28 mouse cellular contexts compared by ENCODE assay signal in genomic region chrX:12583261-12583660, GRCm38 (mm10). TPM values are rescaled to one million over a fixed set of nuclear protein-coding genes. Genes with fewer than 3 reads are reported as not detected.
DNase-seq lines count a peak whose midpoint lies in the region; ATAC-seq and TF ChIP-seq lines count a peak whose summit lies in the region.
"Had no signal": no experiment of that assay in that cellular context is flagged by ENCODE, and none has a peak within 500 bp of the region (broad histone marks: within the 10 kb centered on the region; RNA-seq: fewer than 3 reads in every experiment).

No protein-coding gene starts in this region.

- WGBS in thymus, adult 2 months = 59% methylated on average over 5 of the region's 5 CpGs
- 92% methylated on average over 5 of the region's 5 CpGs for WGBS in neural tube, embryonic 15.5 days

- H3K9me3 ChIP-seq in neural tube, embryonic 15.5 days (replicated peaks) = no peaks in the 10 kb centered on the region
- H3K9me3 ChIP-seq: embryonic facial prominence, embryonic 13.5 days; embryonic facial prominence, embryonic 15.5 days; forebrain, embryonic 10.5 days; forebrain, embryonic 12.5 days; G1E had no signal

- H3K4me1 ChIP-seq in thymus, adult 2 months (replicated peaks; ENCODE audit: control insufficient read depth, insufficient read depth, low read length) = peaks cover 31% of the 10 kb centered on the region
- no peaks in the 10 kb centered on the region for H3K4me1 ChIP-seq in neural tube, embryonic 15.5 days
- H3K4me1 ChIP-seq: embryonic facial prominence, embryonic 13.5 days; embryonic facial prominence, embryonic 15.5 days; forebrain, embryonic 10.5 days; forebrain, embryonic 12.5 days had no signal

- H3K9ac ChIP-seq in neural tube, embryonic 15.5 days (replicated peaks) = no peak overlapping the region
- H3K9ac ChIP-seq: embryonic facial prominence, embryonic 13.5 days; embryonic facial prominence, embryonic 15.5 days; forebrain, embryonic 12.5 days had no signal

- TF ChIP-seq POLR2A in thymus, adult 2 months (IDR thresholded peaks at IDR 0.05; ENCODE audit: control insufficient read depth, extremely low read depth, insufficient read depth, low read length, poor library complexity) = no peak

- ATAC-seq in neural tube, embryonic 15.5 days (ENCODE audit: low FRiP score) = no peak
- ATAC-seq: forebrain, embryonic 14.5 days; forebrain, embryonic 16.5 days; Patski had no signal

- no peaks in the 10 kb centered on the region for H3K27me3 ChIP-seq in thymus, adult 2 months (ENCODE audit: control insufficient read depth, insufficient read depth, low read length)
- H3K27me3 ChIP-seq in neural tube, embryonic 15.5 days (replicated peaks) = no peaks in the 10 kb centered on the region
- H3K27me3 ChIP-seq: CH12.LX; forebrain, embryonic 12.5 days had no signal

- H3K4me2 ChIP-seq in neural tube, embryonic 15.5 days = no peak overlapping the region
- H3K4me2 ChIP-seq: embryonic facial prominence, embryonic 13.5 days; embryonic facial prominence, embryonic 15.5 days; forebrain, embryonic 12.5 days had no signal

- H3K27ac ChIP-seq in thymus, adult 2 months (ENCODE audit: control insufficient read depth, insufficient read depth, low read length) = peak overlapping the region; percentile 96
- H3K27ac ChIP-seq in neural tube, embryonic 15.5 days (replicated peaks) = no peak overlapping the region
- H3K27ac ChIP-seq: embryonic facial prominence, embryonic 13.5 days; embryonic facial prominence, embryonic 15.5 days; forebrain, embryonic 10.5 days; forebrain, embryonic 12.5 days had no signal

- TF ChIP-seq CTCF in thymus, adult 2 months (IDR thresholded peaks at IDR 0.05; ENCODE audit: borderline replicate concordance, control insufficient read depth, extremely low read depth, insufficient read depth, low read length, poor library complexity) = no peak

- DNase-seq in thymus, adult 2 months = no peak
- DNase-seq in thymus, adult 18-20 months = no peak
- DNase-seq in thymus, postnatal 14 days = peak; percentile 22
- DNase-seq in thymus, postnatal 36 days = no peak
- peak; percentile 36 for DNase-seq in CD4-positive helper T cell, adult 2 months (ENCODE audit: low read depth, low spot score)
- peak; percentile 18 for DNase-seq in T-cell, adult 2 months (ENCODE audit: low spot score)
- no peak for DNase-seq in spleen, postnatal 36 days (ENCODE audit: low spot score in 2 of 2)
- DNase-seq: adrenal gland, adult 2 months; adrenal gland, postnatal 10 days; adrenal gland, postnatal 25 days; cerebellum, adult 11 months; cerebellum, adult 18-20 months; cerebellum, adult 8-10 months; cerebellum, adult 9-11 months; cerebellum, postnatal 14 days; cerebellum, postnatal 36 days; embryo, embryonic 11 days had no signal

- no peaks in the 10 kb centered on the region for H3K36me3 ChIP-seq in thymus, adult 2 months (ENCODE audit: control insufficient read depth, insufficient read depth, low read length)
- no peaks in the 10 kb centered on the region for H3K36me3 ChIP-seq in neural tube, embryonic 15.5 days
- H3K36me3 ChIP-seq: embryonic facial prominence, embryonic 13.5 days; embryonic facial prominence, embryonic 15.5 days; forebrain, embryonic 10.5 days; forebrain, embryonic 12.5 days; G1E had no signal

- H3K4me3 ChIP-seq in thymus, adult 2 months (ENCODE audit: control insufficient read depth, insufficient read depth, low read length) = no peak overlapping the region
- no peak overlapping the region for H3K4me3 ChIP-seq in neural tube, embryonic 15.5 days (replicated peaks)
- H3K4me3 ChIP-seq: embryonic facial prominence, embryonic 13.5 days; embryonic facial prominence, embryonic 15.5 days; erythroblast, embryonic 14.5 days; forebrain, embryonic 10.5 days; forebrain, embryonic 12.5 days had no signal

RNA-seq across cellular contexts. Expression of gene Atp6ap2, which starts 4.3 kb away (rescaled TPM):
- 24.5 and 25.2 TPM in 2 replicates for polyA plus RNA-seq in thymus, adult 2 months (2012; rRNA removed)
- 212 and 226 TPM in 2 replicates for polyA plus RNA-seq in neural tube, embryonic 15.5 days (2015; fragmentation: Nextera tagmentation; extraction: Ambion mirVana)

Comparison
In these comparisons a context has a peak if more than half of its experiments do, and no peak if none do; other contexts are left out.
1. DNase-seq: peak in thymus, postnatal 14 days (single experiment), CD4-positive helper T cell, adult 2 months (single experiment) and T-cell, adult 2 months (single experiment); none in thymus, adult 2 months (single experiment), thymus, adult 18-20 months (0 of 2), thymus, postnatal 36 days (0 of 2) and spleen, postnatal 36 days (0 of 2).